21 mouse cellular contexts compared by ENCODE assay signal in genomic region chr17:66687543-66687942, GRCm38 (mm10).
DNase-seq lines count a peak whose midpoint lies in the region; ATAC-seq and TF ChIP-seq lines count a peak whose summit lies in the region.
"Had no signal": no experiment of that assay in that cellular context is flagged by ENCODE, and none has a peak within 500 bp of the region (broad histone marks: within the 10 kb centered on the region; RNA-seq: fewer than 3 reads in every experiment).

No protein-coding gene starts in this region.

- ATAC-seq in forebrain, embryonic 13.5 days: peak; percentile 48
- ATAC-seq in forebrain, embryonic 11.5 days (replicated peaks; ENCODE audit: low FRiP score): no peak
- ATAC-seq in midbrain, embryonic 14.5 days (ENCODE audit: low FRiP score, low TSS enrichment): no peak
- ATAC-seq in midbrain, postnatal 0 days (ENCODE audit: low FRiP score): no peak
- peak; percentile 25 for ATAC-seq in hindbrain, postnatal 0 days
- ATAC-seq: activated CD4-positive, CD25-positive, alpha-beta regulatory T cell, adult 4 months; CD4-positive, CD25-positive, alpha-beta regulatory T cell, adult 4 months; liver, embryonic 12.5 days had no signal

- TF ChIP-seq CTCF in midbrain, postnatal 0 days (IDR thresholded peaks at IDR 0.05): no peak
- no peak for TF ChIP-seq CTCF in hindbrain, postnatal 0 days (IDR thresholded peaks at IDR 0.05; ENCODE audit: low read depth)

- H3K27me3 ChIP-seq in forebrain, embryonic 13.5 days: no peaks in the 10 kb centered on the region; the same call in 1 of the 2 replicates
- H3K27me3 ChIP-seq in forebrain, embryonic 11.5 days (ENCODE audit: control insufficient read depth, insufficient read depth, low read length): no peaks in the 10 kb centered on the region
- H3K27me3 ChIP-seq in midbrain, embryonic 14.5 days (ENCODE audit: control insufficient read depth, insufficient read depth, low read length): no peaks in the 10 kb centered on the region
- H3K27me3 ChIP-seq in midbrain, postnatal 0 days (ENCODE audit: insufficient read depth, low read length): 0 out of 2 replicates have a peak, but pooled peaks cover 4% of the 10 kb centered on the region
- no peaks in the 10 kb centered on the region for H3K27me3 ChIP-seq in hindbrain, postnatal 0 days (ENCODE audit: insufficient read depth, low read length)
- H3K27me3 ChIP-seq: embryonic facial prominence, embryonic 12.5 days; liver, embryonic 12.5 days; megakaryocyte, embryonic 14.5 days had no signal

- H3K9ac ChIP-seq in forebrain, embryonic 13.5 days: no peak overlapping the region
- no peak overlapping the region for H3K9ac ChIP-seq in forebrain, embryonic 11.5 days (ENCODE audit: low read length)
- H3K9ac ChIP-seq in midbrain, embryonic 14.5 days (replicated peaks; ENCODE audit: low read length): no peak overlapping the region
- H3K9ac ChIP-seq in midbrain, postnatal 0 days (replicated peaks; ENCODE audit: low read length, poor library complexity, severe bottlenecking): no peak overlapping the region
- H3K9ac ChIP-seq in hindbrain, postnatal 0 days (replicated peaks; ENCODE audit: low read length): no peak overlapping the region
- H3K9ac ChIP-seq: embryonic facial prominence, embryonic 12.5 days; limb, embryonic 12.5 days; liver, embryonic 12.5 days had no signal

- DNase-seq in forebrain, embryonic 11.5 days (ENCODE audit: low spot score): no peak
- DNase-seq in midbrain, embryonic 14.5 days: no peak
- DNase-seq in midbrain, postnatal 0 days (ENCODE audit: low spot score): no peak
- no peak for DNase-seq in hindbrain, postnatal 0 days (ENCODE audit: low spot score)
- no peak for DNase-seq in right cerebral cortex, postnatal 4 days
- no peak for DNase-seq in MN1 (ENCODE audit: low spot score)
- DNase-seq: adrenal gland, postnatal 14 days; gastrocnemius, postnatal 25 days; kidney, adult 18-20 months; kidney, postnatal 14 days; lung, adult 2 months had no signal

- H3K27ac ChIP-seq in forebrain, embryonic 13.5 days: peak overlapping the region; percentile 73
- H3K27ac ChIP-seq in forebrain, embryonic 11.5 days (ENCODE audit: low read depth, low read length): no peak overlapping the region
- H3K27ac ChIP-seq in midbrain, embryonic 14.5 days (replicated peaks; ENCODE audit: low read depth, low read length): peak overlapping the region; percentile 68
- no peak overlapping the region for H3K27ac ChIP-seq in midbrain, postnatal 0 days (ENCODE audit: low read depth, low read length)
- H3K27ac ChIP-seq in hindbrain, postnatal 0 days: peak overlapping the region; percentile 64
- H3K27ac ChIP-seq: embryonic facial prominence, embryonic 12.5 days; limb, embryonic 12.5 days; liver, embryonic 12.5 days; stomach, postnatal 0 days had no signal

- peaks cover 25% of the 10 kb centered on the region for H3K4me1 ChIP-seq in forebrain, embryonic 13.5 days
- no peaks in the 10 kb centered on the region for H3K4me1 ChIP-seq in forebrain, embryonic 11.5 days (replicated peaks; ENCODE audit: control insufficient read depth, insufficient read depth, low read length)
- H3K4me1 ChIP-seq in midbrain, embryonic 14.5 days (ENCODE audit: control insufficient read depth, insufficient read depth, low read length): peaks cover 10% of the 10 kb centered on the region; the same call in 1 of the 2 replicates
- no peaks in the 10 kb centered on the region for H3K4me1 ChIP-seq in midbrain, postnatal 0 days (ENCODE audit: insufficient read depth, low read length)
- H3K4me1 ChIP-seq in hindbrain, postnatal 0 days (ENCODE audit: insufficient read depth, low read length): peaks cover 14% of the 10 kb centered on the region; the same call in 1 of the 2 replicates
- H3K4me1 ChIP-seq: embryonic facial prominence, embryonic 12.5 days; liver, embryonic 12.5 days; megakaryocyte, embryonic 14.5 days had no signal

- no peak overlapping the region for H3K4me3 ChIP-seq in forebrain, embryonic 13.5 days
- no peak overlapping the region for H3K4me3 ChIP-seq in forebrain, embryonic 11.5 days (ENCODE audit: low read depth, low read length)
- H3K4me3 ChIP-seq in midbrain, embryonic 14.5 days (replicated peaks; ENCODE audit: low read depth, low read length): no peak overlapping the region
- no peak overlapping the region for H3K4me3 ChIP-seq in midbrain, postnatal 0 days (ENCODE audit: low read depth, low read length)
- H3K4me3 ChIP-seq in hindbrain, postnatal 0 days (ENCODE audit: low read length): no peak overlapping the region
- H3K4me3 ChIP-seq: embryonic facial prominence, embryonic 12.5 days; erythroblast, embryonic 14.5 days; limb, embryonic 12.5 days; liver, embryonic 12.5 days; megakaryocyte, embryonic 14.5 days; myocyte had no signal

- 76% methylated on average over 4 of the region's 4 CpGs for WGBS in forebrain, embryonic 13.5 days
- WGBS in forebrain, embryonic 11.5 days: 81% methylated on average over 4 of the region's 4 CpGs
- WGBS in midbrain, embryonic 14.5 days: 70% methylated on average over 4 of the region's 4 CpGs
- WGBS in midbrain, postnatal 0 days: 64% methylated on average over 4 of the region's 4 CpGs
- 63% methylated on average over 4 of the region's 4 CpGs for WGBS in hindbrain, postnatal 0 days

- H3K36me3 ChIP-seq in forebrain, embryonic 13.5 days (ENCODE audit: poor library complexity, severe bottlenecking): no peaks in the 10 kb centered on the region
- H3K36me3 ChIP-seq in forebrain, embryonic 11.5 days (ENCODE audit: control insufficient read depth, insufficient read depth, low read length): no peaks in the 10 kb centered on the region
- H3K36me3 ChIP-seq in midbrain, embryonic 14.5 days (ENCODE audit: control insufficient read depth, insufficient read depth, low read length): 0 out of 2 replicates have a peak, but pooled peaks cover 3% of the 10 kb centered on the region
- peaks cover 10% of the 10 kb centered on the region; the same call in 1 of the 2 replicates for H3K36me3 ChIP-seq in midbrain, postnatal 0 days (ENCODE audit: insufficient read depth, low read length)
- peaks cover 11% of the 10 kb centered on the region; the same call in 1 of the 2 replicates for H3K36me3 ChIP-seq in hindbrain, postnatal 0 days (ENCODE audit: insufficient read depth, low read length)
- H3K36me3 ChIP-seq: embryonic facial prominence, embryonic 12.5 days; limb, embryonic 12.5 days; liver, embryonic 12.5 days had no signal

- H3K4me2 ChIP-seq in forebrain, embryonic 13.5 days: no peak overlapping the region
- H3K4me2 ChIP-seq in forebrain, embryonic 11.5 days (ENCODE audit: low read depth, low read length, severe bottlenecking): no peak overlapping the region
- H3K4me2 ChIP-seq in midbrain, embryonic 14.5 days (ENCODE audit: low read length): no peak overlapping the region
- H3K4me2 ChIP-seq in midbrain, postnatal 0 days (ENCODE audit: low read depth, low read length, poor library complexity, severe bottlenecking): no peak overlapping the region
- H3K4me2 ChIP-seq in hindbrain, postnatal 0 days (ENCODE audit: low read depth, low read length): no peak overlapping the region
- H3K4me2 ChIP-seq: embryonic facial prominence, embryonic 12.5 days; limb, embryonic 12.5 days; liver, embryonic 12.5 days had no signal

- no peaks in the 10 kb centered on the region for H3K9me3 ChIP-seq in forebrain, embryonic 13.5 days (replicated peaks)
- H3K9me3 ChIP-seq in forebrain, embryonic 11.5 days (ENCODE audit: control insufficient read depth, low read length): no peaks in the 10 kb centered on the region
- no peaks in the 10 kb centered on the region for H3K9me3 ChIP-seq in midbrain, embryonic 14.5 days (ENCODE audit: control insufficient read depth, low read length)
- no peaks in the 10 kb centered on the region for H3K9me3 ChIP-seq in midbrain, postnatal 0 days (ENCODE audit: low read length)
- H3K9me3 ChIP-seq in hindbrain, postnatal 0 days (ENCODE audit: low read length): no peaks in the 10 kb centered on the region
- H3K9me3 ChIP-seq: embryonic facial prominence, embryonic 12.5 days; limb, embryonic 12.5 days; liver, embryonic 12.5 days had no signal

Comparison
In these comparisons a context has a peak if more than half of its experiments do, and no peak if none do; other contexts are left out.
1. ATAC-seq: peak in forebrain, embryonic 13.5 days (single experiment) and hindbrain, postnatal 0 days (single experiment); none in forebrain, embryonic 11.5 days (single experiment), midbrain, embryonic 14.5 days (single experiment) and midbrain, postnatal 0 days (single experiment).
2. H3K27ac ChIP-seq: peak in forebrain, embryonic 13.5 days (single experiment), midbrain, embryonic 14.5 days (single experiment) and hindbrain, postnatal 0 days (single experiment); none in forebrain, embryonic 11.5 days (single experiment) and midbrain, postnatal 0 days (single experiment).